Mouse (Mus musculus): ENCODE measurements around the gene Gys1. TPM values are rescaled to one million over a fixed set of nuclear protein-coding genes. Genes with fewer than 3 reads are reported as not detected.
"Not testable (repeated sequence)": the region's sequence is repeated elsewhere in the genome, so short reads cannot be mapped to it uniquely, and the experiment has no call there.

The Gys1 gene
- 24.4 and 26.7 TPM in 2 replicates for polyA plus RNA-seq (2011; ENCODE audit: insufficient read depth, insufficient read length, low read depth, missing spikeins)

DNA sequence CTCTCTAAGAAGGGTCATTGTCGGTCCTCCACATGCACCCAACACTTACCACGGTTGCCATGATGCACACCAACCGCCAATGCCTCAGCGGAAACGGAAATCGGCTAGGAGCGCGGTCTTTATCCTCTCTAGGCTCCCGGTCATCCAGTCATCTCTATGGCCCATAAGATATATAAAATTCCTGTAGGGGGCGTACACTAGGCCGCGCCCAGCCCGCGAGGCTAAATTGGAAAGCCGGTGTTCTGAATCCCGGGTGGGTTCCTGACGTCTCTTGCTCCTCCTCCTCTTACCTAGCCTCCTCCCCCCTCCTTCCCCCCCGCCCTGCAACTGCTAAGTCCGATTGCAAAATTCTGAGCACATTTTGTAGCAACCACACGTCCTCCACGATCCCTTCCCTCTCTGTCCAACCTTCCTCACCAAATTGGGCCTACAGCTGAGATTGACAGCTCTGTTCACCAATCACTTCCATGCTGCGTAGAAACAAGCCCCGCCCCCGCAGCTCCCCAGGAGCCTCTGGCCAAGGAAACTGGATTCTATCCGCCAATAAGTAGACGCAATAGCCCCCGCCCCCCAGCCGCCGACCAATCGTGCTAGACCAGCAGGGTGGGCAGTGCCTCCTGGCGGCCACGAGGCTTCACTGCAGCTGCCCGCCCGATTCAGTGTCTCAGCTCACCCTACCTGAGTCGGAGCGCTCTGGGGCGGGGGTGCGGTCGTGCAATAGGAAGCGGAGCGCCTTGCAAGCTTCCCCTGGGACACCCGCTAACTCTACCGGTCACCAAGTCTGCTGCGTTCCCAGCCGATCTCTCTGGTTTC is at the start of gene Gys1:
Gene Gys1, plus strand, starts transcription at position 642 of the 813 bp plus-strand sequence.
- Histone ChIP-seq H3K9ac (ENCODE audit: low read depth, poor library complexity, severe bottlenecking) (peak within 1 kb of the TSS; percentile 77), H3K9me3 (replicated peaks; ENCODE audit: control insufficient read depth, insufficient read depth, low read length, poor library complexity, severe bottlenecking) (no peaks in the 10 kb centered on the region), H3K4me3 (ENCODE audit: low read depth, low read length) (peak within 1 kb of the TSS; percentile 99), H3K27ac (ENCODE audit: insufficient read depth, low read length) (peak within 1 kb of the TSS; percentile 1; the same call in 1 of the 2 replicates), H3K27me3 (ENCODE audit: control insufficient read depth, insufficient read depth, low read length, poor library complexity, severe bottlenecking) (no peaks in the 10 kb centered on the region), H3K4me1 (ENCODE audit: control insufficient read depth, insufficient read depth, low read length) (peaks cover 14% of the 10 kb centered on the region), H3K36me3 (ENCODE audit: control insufficient read depth, insufficient read depth, low read length, poor library complexity, severe bottlenecking) (peaks cover 17% of the 10 kb centered on the region)
- TF ChIP-seq CTCF (IDR thresholded peaks at IDR 0.05; ENCODE audit: low read depth, low read length) (peak; percentile 93), EP300 (IDR thresholded peaks at IDR 0.05; ENCODE audit: insufficient read depth, low read depth, low read length) (0 out of 2 replicates have a peak, but pooled peaks have one; percentile 19), POLR2A (IDR thresholded peaks at IDR 0.05; ENCODE audit: insufficient read depth, low read length) (peak; percentile 37)

DNA sequence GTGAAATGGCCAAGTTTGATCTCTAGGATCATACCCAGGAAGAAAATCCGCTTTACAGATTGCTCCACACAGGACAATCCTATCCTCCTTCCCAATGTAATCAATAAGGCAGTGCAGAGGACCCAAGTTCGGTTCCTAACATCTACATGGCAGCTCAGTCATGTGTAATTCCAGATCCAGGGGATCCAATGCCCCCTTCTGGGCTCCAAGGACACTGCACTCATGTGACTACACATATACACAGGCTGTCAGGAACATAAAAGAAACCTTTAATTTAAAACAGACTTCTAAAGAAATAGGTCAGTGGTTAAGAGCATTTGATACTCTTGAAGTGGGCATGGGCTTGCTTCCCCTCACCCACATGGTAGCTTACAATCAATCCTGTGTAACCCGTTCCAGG is 48.6 kb upstream of the Gys1 start:
- Histone ChIP-seq H3K4me3 (ENCODE audit: low read depth, low read length) (no peak overlapping the region), H3K9ac (ENCODE audit: low read depth, poor library complexity, severe bottlenecking) (no peak overlapping the region), H3K27ac (ENCODE audit: insufficient read depth, low read length) (no peak overlapping the region), H3K4me1 (ENCODE audit: control insufficient read depth, insufficient read depth, low read length) (no peaks in the 10 kb centered on the region), H3K27me3 (ENCODE audit: control insufficient read depth, insufficient read depth, low read length, poor library complexity, severe bottlenecking) (no peaks in the 10 kb centered on the region), H3K9me3 (replicated peaks; ENCODE audit: control insufficient read depth, insufficient read depth, low read length, poor library complexity, severe bottlenecking) (no peaks in the 10 kb centered on the region), H3K36me3 (ENCODE audit: control insufficient read depth, insufficient read depth, low read length, poor library complexity, severe bottlenecking) (peaks cover 97% of the 10 kb centered on the region)
- TF ChIP-seq EP300 (IDR thresholded peaks at IDR 0.05; ENCODE audit: insufficient read depth, low read depth, low read length) = no peak
- TF ChIP-seq CTCF (IDR thresholded peaks at IDR 0.05; ENCODE audit: low read depth, low read length) = peak; percentile 9

DNA sequence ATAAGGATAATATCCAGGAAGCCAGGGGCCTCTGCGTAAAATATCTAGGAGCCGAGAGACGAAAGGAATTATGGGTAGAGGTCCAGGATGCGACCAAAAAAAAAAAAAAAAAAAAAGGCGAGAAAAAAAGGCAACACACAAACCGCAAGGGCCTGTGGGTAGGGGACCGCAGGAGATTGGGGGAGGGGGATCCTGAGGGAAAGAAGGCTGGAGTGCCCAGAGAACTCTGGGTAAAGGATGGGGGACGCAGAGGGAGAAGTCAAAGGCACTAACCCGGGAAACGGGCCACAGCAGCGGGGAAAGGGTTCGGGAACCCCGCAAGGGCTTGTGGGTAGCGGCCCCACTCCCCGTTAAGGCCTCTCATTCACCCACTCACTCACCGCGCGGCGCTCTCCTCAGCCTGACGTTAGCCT is 39.5 kb upstream of the Gys1 start:
- Histone ChIP-seq H3K4me1 (ENCODE audit: control insufficient read depth, insufficient read depth, low read length) (peaks cover 9% of the 10 kb centered on the region), H3K9me3 (replicated peaks; ENCODE audit: control insufficient read depth, insufficient read depth, low read length, poor library complexity, severe bottlenecking) (no peaks in the 10 kb centered on the region), H3K9ac (ENCODE audit: low read depth, poor library complexity, severe bottlenecking) (peak overlapping the region; percentile 86), H3K4me3 (ENCODE audit: low read depth, low read length) (peak overlapping the region; percentile 79), H3K27me3 (ENCODE audit: control insufficient read depth, insufficient read depth, low read length, poor library complexity, severe bottlenecking) (no peaks in the 10 kb centered on the region), H3K27ac (ENCODE audit: insufficient read depth, low read length) (peak overlapping the region; percentile 75), H3K36me3 (ENCODE audit: control insufficient read depth, insufficient read depth, low read length, poor library complexity, severe bottlenecking) (peaks cover 41% of the 10 kb centered on the region)
- TF ChIP-seq EP300 (IDR thresholded peaks at IDR 0.05; ENCODE audit: insufficient read depth, low read depth, low read length) (no peak), POLR2A (IDR thresholded peaks at IDR 0.05; ENCODE audit: insufficient read depth, low read length) (no peak), CTCF (IDR thresholded peaks at IDR 0.05; ENCODE audit: low read depth, low read length) (no peak)

DNA sequence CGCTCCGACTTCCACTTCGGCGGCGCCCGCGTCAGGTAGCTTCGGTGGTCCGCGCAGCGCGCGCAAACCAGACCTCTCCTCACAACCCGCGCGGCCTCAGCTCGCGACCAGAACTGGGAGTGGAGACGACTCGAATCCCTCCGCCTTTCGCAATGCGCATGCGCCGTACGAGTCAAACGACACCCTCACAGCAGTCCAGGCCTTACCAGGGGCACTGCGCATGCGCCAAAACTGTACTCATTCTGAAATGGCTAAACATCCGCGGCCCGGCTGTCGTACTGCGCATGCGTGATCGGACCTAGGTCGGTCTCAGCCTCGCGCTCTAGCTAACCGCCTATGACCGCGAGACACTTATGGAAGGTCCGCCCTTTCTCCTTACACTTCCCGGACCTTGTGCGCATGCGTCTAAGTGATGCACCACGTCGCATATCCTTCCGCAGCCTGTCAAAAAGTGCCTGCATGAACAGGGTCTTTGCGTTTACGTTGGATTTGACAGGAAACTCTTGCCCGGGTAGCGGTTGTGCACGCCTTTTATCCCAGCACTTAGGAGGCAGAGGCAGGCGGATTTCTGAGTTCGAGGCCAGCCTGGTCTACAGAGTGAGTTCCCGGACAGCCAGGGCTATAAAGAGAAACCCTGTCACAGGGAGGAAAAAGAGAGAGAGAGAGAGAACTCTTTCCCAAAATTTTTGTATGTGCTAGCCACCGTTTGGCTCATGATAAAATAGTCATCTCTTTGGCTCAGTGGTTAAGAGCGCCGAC is 38.9 kb upstream of the Gys1 start, which contains the start of gene Snrnp70:
Gene Snrnp70, minus strand, starts transcription at position 165 of the 759 bp plus-strand sequence.
- 0 out of 2 replicates have a peak, but pooled peaks have one; percentile 1 for TF ChIP-seq EP300 (IDR thresholded peaks at IDR 0.05; ENCODE audit: insufficient read depth, low read depth, low read length)
- TF ChIP-seq POLR2A (IDR thresholded peaks at IDR 0.05; ENCODE audit: insufficient read depth, low read length) = peak; percentile 72
- no peak for TF ChIP-seq CTCF (IDR thresholded peaks at IDR 0.05; ENCODE audit: low read depth, low read length)
- Histone ChIP-seq H3K27me3 (ENCODE audit: control insufficient read depth, insufficient read depth, low read length, poor library complexity, severe bottlenecking) (no peaks in the 10 kb centered on the region), H3K27ac (ENCODE audit: insufficient read depth, low read length) (peak within 1 kb of the TSS; percentile 77), H3K36me3 (ENCODE audit: control insufficient read depth, insufficient read depth, low read length, poor library complexity, severe bottlenecking) (peaks cover 35% of the 10 kb centered on the region), H3K4me1 (ENCODE audit: control insufficient read depth, insufficient read depth, low read length) (peaks cover 9% of the 10 kb centered on the region), H3K4me3 (ENCODE audit: low read depth, low read length) (peak within 1 kb of the TSS; percentile 79), H3K9ac (ENCODE audit: low read depth, poor library complexity, severe bottlenecking) (peak within 1 kb of the TSS; percentile 86), H3K9me3 (replicated peaks; ENCODE audit: control insufficient read depth, insufficient read depth, low read length, poor library complexity, severe bottlenecking) (no peaks in the 10 kb centered on the region)

DNA sequence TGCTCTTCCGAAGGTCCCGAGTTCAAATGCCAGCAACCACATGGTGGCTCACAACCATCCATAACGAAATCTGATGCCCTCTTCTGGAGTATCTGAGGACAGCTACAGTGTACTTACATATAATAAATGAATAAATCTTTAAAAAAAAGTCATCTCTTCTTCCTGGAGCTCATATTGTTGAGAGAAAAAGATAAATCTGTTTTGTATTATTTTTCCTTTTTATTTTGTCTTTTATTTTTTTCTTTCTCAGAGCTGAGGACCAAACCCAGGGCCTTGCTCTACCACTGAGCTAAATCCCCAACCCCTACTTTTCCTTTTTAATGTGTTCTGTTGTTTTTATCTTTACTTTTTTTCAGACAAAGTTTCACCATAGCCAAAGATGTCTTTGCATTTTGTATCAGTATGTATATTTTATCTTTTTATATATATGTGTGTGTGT is 38.3 kb upstream of the Gys1 start:
- not testable (repeated sequence) for H3K27me3 ChIP-seq (ENCODE audit: control insufficient read depth, insufficient read depth, low read length, poor library complexity, severe bottlenecking); H3K9me3 ChIP-seq (replicated peaks; ENCODE audit: control insufficient read depth, insufficient read depth, low read length, poor library complexity, severe bottlenecking); H3K4me1 ChIP-seq (ENCODE audit: control insufficient read depth, insufficient read depth, low read length)
- Histone ChIP-seq H3K36me3 (ENCODE audit: control insufficient read depth, insufficient read depth, low read length, poor library complexity, severe bottlenecking) (peaks cover 31% of the 10 kb centered on the region), H3K27ac (ENCODE audit: insufficient read depth, low read length) (peak overlapping the region; percentile 77; the same call in 1 of the 2 replicates), H3K4me3 (ENCODE audit: low read depth, low read length) (peak overlapping the region; percentile 74), H3K9ac (ENCODE audit: low read depth, poor library complexity, severe bottlenecking) (peak overlapping the region; percentile 50)
